Mouse (Mus musculus): ENCODE measurements around the gene Zzz3.

DNA sequence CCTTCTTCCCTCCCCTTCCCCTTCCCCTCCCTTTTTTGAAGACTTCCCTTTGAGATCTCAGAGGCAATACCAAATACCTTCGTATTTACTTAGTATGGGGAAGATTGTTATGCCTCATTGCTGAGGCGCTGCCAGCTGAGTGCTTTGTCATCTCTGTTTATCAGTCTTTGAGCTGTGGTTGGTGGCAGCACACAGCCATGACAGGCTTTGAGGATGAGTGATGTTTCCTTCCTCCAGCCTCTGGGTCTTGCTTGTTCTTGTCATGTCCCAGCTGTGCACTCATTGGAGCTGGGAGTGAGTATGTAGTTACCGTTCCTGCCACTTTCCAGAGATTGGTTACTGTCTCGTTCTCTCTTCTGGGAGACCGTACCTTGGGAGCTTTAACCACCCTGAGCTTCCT is 39.9 kb upstream of the Zzz3 start:
- TF ChIP-seq CTCF (IDR thresholded peaks at IDR 0.05; ENCODE audit: extremely low read depth, insufficient read length, insufficient replicate concordance, low read depth, low read length) (no peak), POLR2A (IDR thresholded peaks at IDR 0.05; ENCODE audit: low read depth, low read length) (no peak)
